Mouse (Mus musculus): ENCODE measurements around the gene Plekhd1. TPM values are rescaled to one million over a fixed set of nuclear protein-coding genes. Genes with fewer than 3 reads are reported as not detected.

Gene Plekhd1
- 2.3 and 2.6 TPM in 2 replicates for polyA plus RNA-seq (2012; rRNA removed)

DNA sequence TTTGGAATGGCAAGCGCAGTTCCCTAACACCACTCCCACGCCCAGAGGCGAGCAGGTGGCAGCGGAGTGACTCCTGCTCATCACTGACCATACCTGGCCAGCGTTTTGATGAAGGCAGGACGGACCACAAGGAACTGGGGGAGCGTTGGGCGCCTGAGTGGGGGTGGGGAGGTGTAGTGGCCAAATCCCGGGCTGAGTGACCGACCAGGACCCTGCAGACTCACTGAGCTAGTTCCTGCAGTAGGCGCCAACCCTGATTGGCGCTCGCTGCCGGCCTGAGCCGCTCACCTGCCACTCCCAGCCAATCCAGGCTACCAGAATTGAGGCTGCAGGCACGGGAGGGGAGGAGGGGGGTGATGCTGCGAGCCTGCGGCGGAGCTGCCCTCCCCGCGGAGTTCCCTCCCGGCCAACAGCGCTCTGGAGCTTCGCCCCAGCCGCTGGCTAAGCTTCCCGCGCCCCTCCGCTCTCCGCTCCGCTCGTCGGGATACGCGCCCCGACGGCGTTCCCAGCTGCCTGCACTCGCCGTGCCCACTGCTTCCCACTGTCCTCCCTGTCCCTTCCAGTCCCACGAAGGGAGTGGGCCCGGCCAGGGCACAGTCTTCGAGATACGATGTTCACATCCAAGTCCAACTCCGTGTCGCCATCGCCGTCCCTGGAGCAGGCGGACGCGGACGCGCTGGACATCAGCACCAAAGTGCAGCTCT, at the start of gene Plekhd1:
Gene Plekhd1, plus strand, starts transcription at position 323 of the 704 bp plus-strand sequence.
- TF ChIP-seq CTCF (IDR thresholded peaks at IDR 0.05; ENCODE audit: extremely low read depth, insufficient read depth, low read length) (no peak), POLR2A (IDR thresholded peaks at IDR 0.05; ENCODE audit: extremely low read depth, insufficient read depth, low read length) (no peak)
- H3K4me3 ChIP-seq (ENCODE audit: insufficient read depth, low read length): peak within 1 kb of the TSS; percentile 33; the same call in 1 of the 2 replicates
- no peaks in the 10 kb centered on the region for H3K4me1 ChIP-seq (ENCODE audit: control insufficient read depth, insufficient read depth, low read length)
- no peak within 1 kb of the TSS for H3K27ac ChIP-seq (ENCODE audit: insufficient read depth, low read length)

DNA sequence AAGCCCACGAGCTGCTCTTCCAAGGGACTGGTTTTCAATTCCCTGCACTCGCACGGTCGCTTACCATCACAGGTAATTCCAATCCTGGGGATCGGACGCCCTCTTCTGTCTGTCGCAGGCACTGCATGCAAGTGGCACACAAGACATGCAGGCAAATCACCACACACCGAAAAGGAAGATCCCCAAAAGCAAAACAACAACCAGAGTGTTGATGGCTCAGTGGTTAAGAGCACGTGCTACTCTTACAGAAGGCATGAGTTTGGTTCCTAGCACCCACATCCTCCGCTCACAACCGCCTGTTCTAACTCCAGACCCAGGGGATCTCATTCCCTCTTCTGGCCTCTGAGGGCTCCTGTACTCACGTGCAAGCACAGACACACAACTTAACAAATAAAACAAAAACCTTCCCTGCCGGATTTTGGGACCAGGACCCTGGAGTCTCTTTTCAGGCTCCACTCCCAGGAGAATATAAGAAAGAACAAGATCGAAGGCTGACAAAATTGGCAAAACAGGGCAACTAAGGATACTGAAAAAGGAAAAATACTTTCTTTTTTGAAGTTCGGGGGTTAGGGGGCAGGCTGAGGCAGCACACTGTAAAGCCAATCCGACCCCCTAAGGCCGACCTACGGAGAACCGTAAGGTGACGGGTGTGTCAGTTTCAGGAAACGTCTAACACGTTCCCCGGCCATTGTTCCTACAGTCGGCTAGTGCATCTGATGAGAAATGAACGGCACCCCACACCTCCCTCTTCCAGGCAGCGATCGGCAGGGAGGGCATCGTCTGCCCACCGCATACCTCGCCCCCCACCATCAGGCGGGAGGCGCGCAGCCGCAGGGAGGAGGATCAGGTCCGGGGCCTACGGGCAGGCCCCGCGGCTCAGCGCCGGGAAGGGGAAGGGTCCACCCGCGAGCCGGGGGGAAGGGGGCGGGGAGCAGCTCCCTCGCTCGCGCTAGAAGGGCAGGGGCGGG, 49.4 kb upstream of the Plekhd1 start:
- Histone ChIP-seq H3K27ac (ENCODE audit: insufficient read depth, low read length) (no peak overlapping the region), H3K4me1 (ENCODE audit: control insufficient read depth, insufficient read depth, low read length) (peaks cover 6% of the 10 kb centered on the region), H3K4me3 (ENCODE audit: insufficient read depth, low read length) (peak overlapping the region; percentile 90)
- TF ChIP-seq CTCF (IDR thresholded peaks at IDR 0.05; ENCODE audit: extremely low read depth, insufficient read depth, low read length): peak; percentile 40
- TF ChIP-seq POLR2A (IDR thresholded peaks at IDR 0.05; ENCODE audit: extremely low read depth, insufficient read depth, low read length): no peak

DNA sequence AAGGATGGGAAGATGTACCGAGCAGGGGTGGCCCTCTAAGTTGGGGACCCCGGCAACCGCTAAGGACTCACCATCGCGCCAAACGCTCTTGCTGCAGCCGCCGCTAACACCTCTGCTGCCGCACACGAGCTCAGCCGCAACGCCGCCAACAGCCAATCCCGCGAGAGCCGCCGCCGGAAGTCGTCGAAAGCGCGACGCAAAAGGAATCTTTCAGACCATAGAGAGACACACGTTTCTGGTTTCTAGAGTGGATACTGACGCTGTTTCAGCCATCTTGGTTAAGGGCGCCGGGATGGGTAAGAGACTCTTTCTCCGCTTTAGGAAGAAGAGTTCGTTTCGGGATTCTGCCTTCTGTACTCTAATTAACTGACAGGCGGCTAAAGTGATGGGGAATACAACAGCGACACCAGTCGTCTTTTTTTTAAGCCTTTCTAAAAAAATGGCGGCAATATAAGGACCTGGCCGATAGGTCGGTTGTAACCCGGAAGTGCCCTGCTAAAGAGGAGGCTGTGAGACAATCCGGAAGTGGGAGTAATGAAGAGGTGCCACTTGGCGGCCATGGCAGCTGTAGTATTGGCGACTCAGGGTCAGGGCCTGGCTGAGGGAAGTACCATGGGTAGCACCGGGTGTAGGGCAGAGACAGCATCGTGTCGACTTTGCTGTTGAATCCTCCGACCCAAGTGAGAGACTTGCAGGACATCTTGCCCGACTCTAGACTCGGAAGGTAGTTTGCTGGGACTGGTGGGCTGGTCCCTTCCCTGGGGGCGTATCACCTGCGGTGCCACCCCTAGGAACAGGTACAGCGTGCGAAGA, 48.5 kb upstream of the Plekhd1 start, which contains the start of the genes Slc39a9 and Erh:
Gene Slc39a9, plus strand, starts transcription at position 191 of the 813 bp plus-strand sequence.
Gene Erh, minus strand, starts transcription at position 649 of the 813 bp plus-strand sequence.
- TF ChIP-seq POLR2A (IDR thresholded peaks at IDR 0.05; ENCODE audit: extremely low read depth, insufficient read depth, low read length) (peak; percentile 77; the same call in 1 of the 2 replicates), CTCF (IDR thresholded peaks at IDR 0.05; ENCODE audit: extremely low read depth, insufficient read depth, low read length) (no peak)
- Histone ChIP-seq H3K4me1 (ENCODE audit: control insufficient read depth, insufficient read depth, low read length) (peaks cover 6% of the 10 kb centered on the region), H3K4me3 (ENCODE audit: insufficient read depth, low read length) (peak within 1 kb of the TSS; percentile 90), H3K27ac (ENCODE audit: insufficient read depth, low read length) (no peak within 1 kb of the TSS; the same call in 1 of the 2 replicates)

DNA sequence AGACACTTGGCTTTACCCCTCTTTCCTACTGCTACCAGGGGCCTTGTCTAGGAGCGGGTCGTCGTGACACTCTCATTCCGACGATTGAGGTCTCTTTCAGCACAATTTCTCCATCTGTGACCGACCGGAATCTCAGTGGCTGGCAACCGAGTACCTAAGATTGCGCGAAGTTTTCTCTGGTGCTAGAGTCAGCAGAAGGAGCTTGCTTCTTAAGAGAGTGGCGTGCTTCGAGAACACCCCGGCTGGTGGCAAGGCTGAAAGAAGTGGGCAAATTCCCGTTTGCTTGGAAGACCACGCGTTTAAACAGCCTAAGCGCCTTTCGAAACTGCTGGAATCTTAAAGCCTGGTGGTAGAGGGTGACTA, 47.9 kb upstream of the Plekhd1 start:
- TF ChIP-seq CTCF (IDR thresholded peaks at IDR 0.05; ENCODE audit: extremely low read depth, insufficient read depth, low read length) (no peak), POLR2A (IDR thresholded peaks at IDR 0.05; ENCODE audit: extremely low read depth, insufficient read depth, low read length) (no peak)
- H3K4me3 ChIP-seq (ENCODE audit: insufficient read depth, low read length): peak overlapping the region; percentile 90
- H3K27ac ChIP-seq (ENCODE audit: insufficient read depth, low read length): no peak overlapping the region
- H3K4me1 ChIP-seq (ENCODE audit: control insufficient read depth, insufficient read depth, low read length): peaks cover 6% of the 10 kb centered on the region

DNA sequence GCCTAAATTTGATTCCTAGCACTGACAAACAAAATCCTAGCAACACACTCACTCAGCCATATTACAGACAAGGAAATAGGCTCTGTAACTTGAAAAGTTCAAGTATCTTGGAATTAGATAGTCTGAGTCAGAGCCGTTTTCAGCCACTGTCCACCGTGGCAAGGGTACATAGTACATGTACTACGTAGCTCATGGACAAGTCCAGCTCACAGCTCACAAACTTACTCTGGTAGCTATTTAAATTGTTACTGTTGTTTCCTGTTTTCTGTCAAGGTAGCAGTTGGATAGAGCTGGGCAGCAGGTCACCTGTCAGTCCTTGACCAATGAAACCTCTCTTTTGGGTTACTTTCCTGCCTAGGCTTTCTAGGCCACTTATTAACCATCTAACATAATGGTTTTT, 46.0 kb upstream of the Plekhd1 start:
- H3K4me1 ChIP-seq (ENCODE audit: control insufficient read depth, insufficient read depth, low read length): peaks cover 6% of the 10 kb centered on the region
- no peak for TF ChIP-seq CTCF (IDR thresholded peaks at IDR 0.05; ENCODE audit: extremely low read depth, insufficient read depth, low read length)
- no peak for TF ChIP-seq POLR2A (IDR thresholded peaks at IDR 0.05; ENCODE audit: extremely low read depth, insufficient read depth, low read length)
- no peak overlapping the region for H3K27ac ChIP-seq (ENCODE audit: insufficient read depth, low read length)
- no peak overlapping the region for H3K4me3 ChIP-seq (ENCODE audit: insufficient read depth, low read length)

DNA sequence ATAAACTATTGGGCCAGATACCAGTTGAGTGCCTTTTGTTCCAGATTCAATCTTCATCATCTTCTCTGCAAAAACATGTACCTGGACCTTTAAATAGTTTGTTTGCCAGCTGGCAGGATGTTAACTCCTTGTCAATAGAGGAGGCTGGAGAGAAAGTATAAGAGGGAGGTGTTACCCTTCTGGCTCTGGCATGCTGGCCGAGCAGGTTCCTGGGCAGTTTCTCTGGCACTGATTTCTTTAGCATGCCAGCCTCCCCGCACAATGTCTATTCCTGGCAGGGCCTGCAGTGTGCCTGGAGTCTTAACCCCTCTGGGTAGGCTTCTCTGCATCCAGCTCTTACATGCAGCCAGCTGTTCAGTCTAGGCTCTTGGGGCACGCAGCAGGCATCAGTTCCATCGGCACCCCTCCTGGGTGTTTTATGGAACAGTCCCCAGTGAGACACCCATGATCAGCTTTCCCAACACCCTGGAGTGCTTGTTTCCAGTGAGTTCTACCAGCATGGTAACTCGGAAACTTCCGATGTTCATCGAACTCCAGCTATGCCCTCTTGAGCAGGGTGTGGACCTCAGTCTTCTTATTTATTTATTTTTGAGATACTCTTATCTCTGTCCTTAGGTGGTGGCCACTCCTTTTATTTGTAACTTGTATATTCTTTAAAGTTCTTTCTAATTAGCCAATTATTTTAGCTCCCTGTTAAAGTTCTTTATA, 38.3 kb upstream of the Plekhd1 start:
- TF ChIP-seq POLR2A (IDR thresholded peaks at IDR 0.05; ENCODE audit: extremely low read depth, insufficient read depth, low read length): no peak
- no peak for TF ChIP-seq CTCF (IDR thresholded peaks at IDR 0.05; ENCODE audit: extremely low read depth, insufficient read depth, low read length)
- H3K4me1 ChIP-seq (ENCODE audit: control insufficient read depth, insufficient read depth, low read length): no peaks in the 10 kb centered on the region
- H3K27ac ChIP-seq (ENCODE audit: insufficient read depth, low read length): no peak overlapping the region
- H3K4me3 ChIP-seq (ENCODE audit: insufficient read depth, low read length): no peak overlapping the region

DNA sequence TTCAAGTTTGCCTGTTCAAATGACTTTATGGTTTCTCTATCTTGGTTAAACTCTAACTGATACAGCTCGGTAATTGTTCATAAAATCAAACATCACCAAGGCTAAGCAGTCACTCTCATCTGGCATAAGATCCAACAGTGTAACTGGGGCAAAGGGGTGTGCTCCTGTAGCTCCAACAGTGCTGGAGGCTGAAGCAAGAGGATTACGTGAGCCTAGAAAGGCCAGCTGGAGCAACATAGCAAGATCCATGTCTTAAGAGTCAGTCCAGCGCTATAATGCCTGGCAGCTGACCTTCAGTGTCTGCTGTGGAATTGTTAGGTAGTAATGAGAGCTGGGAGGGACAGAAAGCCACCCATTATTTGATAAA, 37.7 kb upstream of the Plekhd1 start:
- no peak overlapping the region for H3K4me3 ChIP-seq (ENCODE audit: insufficient read depth, low read length)
- no peak overlapping the region for H3K27ac ChIP-seq (ENCODE audit: insufficient read depth, low read length)

DNA sequence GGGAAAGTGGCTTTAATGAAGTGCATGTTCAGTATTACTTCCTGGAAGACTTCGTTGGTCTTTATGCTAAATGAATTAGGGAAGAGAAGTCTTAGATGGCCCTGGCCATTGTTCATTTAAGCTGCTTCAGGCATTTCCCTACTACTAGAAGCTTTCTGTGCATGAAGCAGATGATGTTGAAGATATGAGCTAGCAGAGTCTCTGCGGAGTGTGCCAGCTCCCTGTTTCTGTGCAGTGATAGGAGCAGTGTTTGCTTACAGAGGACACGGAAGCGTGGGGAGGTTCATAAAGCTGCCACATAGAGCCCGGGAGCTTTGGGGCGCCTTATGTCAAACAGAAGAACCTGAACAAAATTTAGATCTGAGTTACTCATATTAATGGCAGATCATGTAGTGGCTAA, 33.7 kb upstream of the Plekhd1 start:
- Histone ChIP-seq H3K27ac (ENCODE audit: insufficient read depth, low read length) (no peak overlapping the region), H3K4me1 (ENCODE audit: control insufficient read depth, insufficient read depth, low read length) (no peaks in the 10 kb centered on the region), H3K4me3 (ENCODE audit: insufficient read depth, low read length) (no peak overlapping the region)
- TF ChIP-seq CTCF (IDR thresholded peaks at IDR 0.05; ENCODE audit: extremely low read depth, insufficient read depth, low read length) (no peak), POLR2A (IDR thresholded peaks at IDR 0.05; ENCODE audit: extremely low read depth, insufficient read depth, low read length) (no peak)

More for the DNA sequence above, 37.7 kb upstream of the Plekhd1 start:
- no peaks in the 10 kb centered on the region for H3K4me1 ChIP-seq (ENCODE audit: control insufficient read depth, insufficient read depth, low read length)
- TF ChIP-seq CTCF (IDR thresholded peaks at IDR 0.05; ENCODE audit: extremely low read depth, insufficient read depth, low read length): no peak

Measured in cortical plate, adult 2 months (tissue).